Comparison of ENCODE assay signal across 23 mouse cellular contexts in the genomic region with DNA sequence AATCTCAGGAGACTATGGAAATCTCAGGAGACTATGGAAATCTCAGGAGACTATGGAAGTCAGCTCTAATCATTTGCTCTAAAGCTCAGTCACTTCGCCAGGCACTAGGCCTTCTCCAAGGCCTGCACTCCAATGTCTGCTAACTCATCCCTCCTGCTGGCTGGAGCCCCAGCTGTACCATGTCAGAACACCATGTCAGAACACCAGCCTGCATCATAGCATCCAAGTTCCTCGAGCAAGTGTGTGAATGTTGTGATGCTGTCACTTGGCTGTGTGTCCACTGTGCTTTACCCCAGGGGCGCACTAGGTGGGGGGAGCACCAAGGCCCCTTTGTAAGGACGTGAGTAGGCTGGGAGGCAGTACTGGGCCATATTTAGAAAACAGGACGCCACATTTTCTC.
DNase-seq lines count a peak whose midpoint lies in the region; ATAC-seq and TF ChIP-seq lines count a peak whose summit lies in the region.
"Had no signal": no experiment of that assay in that cellular context is flagged by ENCODE, and none has a peak within 500 bp of the region (broad histone marks: within the 10 kb centered on the region; RNA-seq: fewer than 3 reads in every experiment).

No protein-coding gene starts in this region.

- no peak overlapping the region for H3K4me2 ChIP-seq in lung, embryonic 15.5 days
- H3K4me2 ChIP-seq: embryonic facial prominence, embryonic 12.5 days; embryonic facial prominence, embryonic 15.5 days; forebrain, embryonic 15.5 days; heart, embryonic 11.5 days; hindbrain, embryonic 13.5 days had no signal

- no peaks in the 10 kb centered on the region for H3K27me3 ChIP-seq in lung, embryonic 15.5 days
- H3K27me3 ChIP-seq: embryonic facial prominence, embryonic 12.5 days; embryonic facial prominence, embryonic 15.5 days; forebrain, embryonic 15.5 days; hindbrain, embryonic 13.5 days had no signal

- H3K36me3 ChIP-seq in lung, embryonic 15.5 days = no peaks in the 10 kb centered on the region
- H3K36me3 ChIP-seq: embryonic facial prominence, embryonic 12.5 days; embryonic facial prominence, embryonic 15.5 days; hindbrain, embryonic 10.5 days; hindbrain, embryonic 13.5 days had no signal

- H3K4me3 ChIP-seq in layer of hippocampus, adult 2 months = no peak overlapping the region
- H3K4me3 ChIP-seq in lung, embryonic 15.5 days = no peak overlapping the region
- no peak overlapping the region for H3K4me3 ChIP-seq in lung, adult 2 months (replicated peaks; ENCODE audit: extremely low read depth, low read depth, low read length)
- H3K4me3 ChIP-seq: embryonic facial prominence, embryonic 12.5 days; embryonic facial prominence, embryonic 15.5 days; forebrain, embryonic 15.5 days; hindbrain, embryonic 10.5 days; hindbrain, embryonic 13.5 days had no signal

- peak overlapping the region; percentile 20; the same call in 1 of the 2 replicates for H3K27ac ChIP-seq in layer of hippocampus, adult 2 months
- no peak overlapping the region for H3K27ac ChIP-seq in lung, embryonic 15.5 days
- H3K27ac ChIP-seq: embryonic facial prominence, embryonic 12.5 days; embryonic facial prominence, embryonic 15.5 days; forebrain, embryonic 15.5 days; hindbrain, embryonic 10.5 days; hindbrain, embryonic 13.5 days had no signal

- TF ChIP-seq CTCF in layer of hippocampus, adult 2 months (conservative IDR thresholded peaks at IDR 0.05) = no peak
- no peak for TF ChIP-seq CTCF in lung, adult 2 months (IDR thresholded peaks at IDR 0.05; ENCODE audit: insufficient read depth, low read length)

- H3K9ac ChIP-seq in lung, embryonic 15.5 days = no peak overlapping the region
- H3K9ac ChIP-seq: embryonic facial prominence, embryonic 12.5 days; embryonic facial prominence, embryonic 15.5 days; forebrain, embryonic 15.5 days; hindbrain, embryonic 13.5 days had no signal

- no peak for DNase-seq in layer of hippocampus, adult 2 months (ENCODE audit: low spot score in 2 of 2)
- DNase-seq in layer of hippocampus, adult 9-10 months (ENCODE audit: low spot score) = no peak
- no peak for DNase-seq in lung, postnatal 14 days
- peak; percentile 40 for DNase-seq in lung, postnatal 10 days
- DNase-seq in lung, adult 2 months = no peak
- DNase-seq: adrenal gland, adult 2 months; adrenal gland, postnatal 14 days; cerebellum, adult 11 months; cerebellum, adult 2 months; cerebellum, adult 9-11 months; cerebellum, postnatal 25 days; gastrocnemius, postnatal 10 days; gastrocnemius, postnatal 36 days; heart, postnatal 36 days had no signal

- peak; percentile 58; the same call in 1 of the 2 replicates for ATAC-seq in lung, embryonic 15.5 days (ENCODE audit: borderline replicate concordance, extremely low read depth, low FRiP score, low TSS enrichment)
- ATAC-seq: CD4-positive, CD25-positive, alpha-beta regulatory T cell, adult 4 months; forebrain, embryonic 15.5 days; hindbrain, embryonic 16.5 days had no signal

- no peak for TF ChIP-seq POLR2A in lung, adult 2 months (IDR thresholded peaks at IDR 0.05; ENCODE audit: borderline replicate concordance, extremely low read depth, low read depth, low read length)

- H3K4me1 ChIP-seq in lung, embryonic 15.5 days = peaks cover 23% of the 10 kb centered on the region
- no peaks in the 10 kb centered on the region for H3K4me1 ChIP-seq in lung, adult 2 months (ENCODE audit: control insufficient read depth, insufficient read depth, low read length)
- H3K4me1 ChIP-seq: embryonic facial prominence, embryonic 12.5 days; embryonic facial prominence, embryonic 15.5 days; hindbrain, embryonic 13.5 days had no signal

- H3K9me3 ChIP-seq in lung, embryonic 15.5 days = no peaks in the 10 kb centered on the region
- H3K9me3 ChIP-seq: embryonic facial prominence, embryonic 12.5 days; embryonic facial prominence, embryonic 15.5 days; forebrain, embryonic 15.5 days; hindbrain, embryonic 10.5 days; hindbrain, embryonic 13.5 days had no signal

- 51% methylated on average over 5 of the region's 5 CpGs for WGBS in lung, embryonic 15.5 days
- WGBS in lung, adult 2 months = 59% methylated on average over 5 of the region's 5 CpGs
